Mouse (Mus musculus) thymus, adult 2 months (tissue): ENCODE measurements around the gene Carmil1. TPM values are rescaled to one million over a fixed set of nuclear protein-coding genes. Genes with fewer than 3 reads are reported as not detected.

ENCODE experiments used
- DNase-seq: peaks from one replicate; pipeline ENCODE4 v3.0.0; 2021
- H3K27ac ChIP-seq: fragments of 200-500 bp; 2 replicates; pipeline ENCODE4 v1.5.1; 2012; ENCODE audit warnings: low read length, control low read depth; ENCODE audit not compliant: control insufficient read depth, insufficient read depth
- H3K27me3 ChIP-seq: fragments of 200-500 bp; 2 replicates; pipeline ENCODE4 v1.6.1; 2012; ENCODE audit warnings: mild to moderate bottlenecking, low read length, moderate library complexity, mixed read lengths; ENCODE audit not compliant: control insufficient read depth, insufficient read depth
- H3K36me3 ChIP-seq: fragments of 200-500 bp; 2 replicates; pipeline ENCODE4 v1.6.1; 2012; ENCODE audit warnings: mild to moderate bottlenecking, low read length, moderate library complexity; ENCODE audit not compliant: control insufficient read depth, insufficient read depth
- H3K4me1 ChIP-seq: fragments of 200-500 bp; replicated peaks from 2 replicates; pipeline ENCODE4 v1.6.1; 2012; ENCODE audit warnings: low read length; ENCODE audit not compliant: control insufficient read depth, insufficient read depth
- H3K4me3 ChIP-seq: fragments of 200-500 bp; 2 replicates; pipeline ENCODE4 v1.5.1; 2012; ENCODE audit warnings: mild to moderate bottlenecking, low read length, control low read depth, moderate library complexity; ENCODE audit not compliant: control insufficient read depth, insufficient read depth
- CTCF ChIP-seq: fragments of 200-500 bp; IDR thresholded peaks from 2 replicates; pipeline ENCODE4 v1.5.1; 2012; ENCODE audit warnings: mild to moderate bottlenecking, control low read depth, low read length, moderate library complexity, borderline replicate concordance; ENCODE audit not compliant: control insufficient read depth, poor library complexity, insufficient read depth; ENCODE audit errors: extremely low read depth
- POLR2A ChIP-seq: fragments of 200-500 bp; IDR thresholded peaks from 2 replicates; pipeline ENCODE4 v1.6.1; 2012; ENCODE audit warnings: mild to moderate bottlenecking, low read length, control low read depth, moderate library complexity; ENCODE audit not compliant: control insufficient read depth, poor library complexity, insufficient read depth; ENCODE audit errors: extremely low read depth
- WGBS: fragments of 180-500 bp; shearing (Covaris S2); methylation state at CpG from one replicate; pipeline ENCODE4 v1.1.7; 2018; 5-methylcytosine and 5-hydroxymethylcytosine counted together
- polyA plus RNA-seq: library from polyadenylated mRNA; depleted of rRNA; stranded (reverse); fragments of >200 nt; gene quantifications from 2 replicates; pipeline ENCODE4 v1.2.3, GENCODE M21; 2012

Carmil1 gene
- polyA plus RNA-seq, 1 experiment, result 2.1 TPM

DNA sequence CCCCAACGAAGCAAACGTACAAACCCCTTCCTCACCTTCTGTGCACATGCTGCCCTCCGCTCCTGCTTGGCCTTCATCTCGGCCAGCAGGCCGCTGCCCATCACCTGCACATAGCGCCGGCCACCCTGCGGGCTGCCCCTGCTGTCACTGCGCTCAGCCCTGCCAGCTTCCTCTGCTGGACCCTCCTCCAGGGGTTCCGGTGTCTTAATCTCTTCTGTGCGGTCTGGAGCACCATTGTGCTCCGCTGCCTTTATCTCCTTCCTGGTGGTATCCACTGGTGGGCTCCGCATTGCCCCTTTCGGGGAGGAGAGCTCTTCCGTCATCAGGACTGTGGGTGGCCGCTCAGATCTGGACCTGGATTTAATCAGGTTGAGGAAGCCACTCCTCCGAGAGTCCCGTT, 244.4 kb downstream of the Carmil1 start:
- Histone ChIP-seq H3K36me3 (no peaks in the 10 kb centered on the region), H3K4me3 (no peak overlapping the region), H3K27me3 (no peaks in the 10 kb centered on the region), H3K27ac (no peak overlapping the region), H3K4me1 (no peaks in the 10 kb centered on the region)
- TF ChIP-seq POLR2A, result no peak
- no peak for TF ChIP-seq CTCF
- 72% methylated on average over 18 of the region's 18 CpGs for WGBS
- no peak for DNase-seq

DNA sequence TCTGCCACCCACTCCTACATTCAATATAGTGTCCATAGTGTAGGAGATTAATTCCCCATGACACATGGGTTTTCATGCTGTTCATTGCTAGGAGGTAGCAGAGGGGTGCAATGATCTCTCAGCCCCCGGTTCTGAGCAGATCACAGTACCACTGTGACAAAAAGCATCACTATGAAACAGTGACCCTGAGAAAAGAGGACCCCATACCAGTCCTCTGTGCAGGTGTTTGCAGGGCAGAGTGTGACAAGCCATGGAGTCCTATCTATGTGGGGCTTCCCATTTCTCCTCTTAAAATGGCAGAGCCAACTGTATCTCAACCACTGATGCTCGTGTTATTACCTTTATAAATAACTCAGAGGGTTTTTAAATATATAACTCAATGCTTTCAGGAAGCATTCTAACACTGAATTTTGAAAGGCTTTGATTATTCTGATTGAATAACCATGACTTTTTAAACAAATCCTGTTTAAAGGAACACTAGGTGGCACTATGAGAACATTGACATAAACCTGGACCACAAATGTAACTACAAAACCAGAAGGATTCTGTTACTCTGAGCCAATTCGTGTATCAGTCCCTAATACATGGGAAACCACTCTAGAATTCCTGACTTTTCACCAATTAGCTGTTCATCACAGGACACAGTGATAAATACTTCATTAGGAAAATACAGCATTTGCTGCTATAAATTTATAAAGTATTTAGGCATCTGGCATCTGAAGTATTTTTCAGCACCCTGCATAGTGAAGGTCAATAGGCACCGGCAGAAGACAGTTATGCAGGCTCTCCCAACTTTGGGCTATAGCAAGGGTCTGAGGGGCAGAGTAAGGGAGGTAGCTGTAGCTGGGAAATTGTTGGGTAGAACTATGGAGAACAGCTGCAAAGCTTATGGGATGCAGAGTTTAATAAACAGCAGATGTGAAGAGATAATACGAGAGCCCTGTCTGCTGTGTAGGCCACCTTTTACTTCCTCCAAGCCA, 253.1 kb downstream of the Carmil1 start:
- Histone ChIP-seq H3K27ac (no peak overlapping the region), H3K4me3 (no peak overlapping the region), H3K4me1 (no peaks in the 10 kb centered on the region), H3K36me3 (no peaks in the 10 kb centered on the region), H3K27me3 (no peaks in the 10 kb centered on the region)
- no peak for TF ChIP-seq POLR2A
- TF ChIP-seq CTCF, result no peak
- no peak for DNase-seq
- WGBS, result 59% methylated on average over 5 of the region's 5 CpGs

DNA sequence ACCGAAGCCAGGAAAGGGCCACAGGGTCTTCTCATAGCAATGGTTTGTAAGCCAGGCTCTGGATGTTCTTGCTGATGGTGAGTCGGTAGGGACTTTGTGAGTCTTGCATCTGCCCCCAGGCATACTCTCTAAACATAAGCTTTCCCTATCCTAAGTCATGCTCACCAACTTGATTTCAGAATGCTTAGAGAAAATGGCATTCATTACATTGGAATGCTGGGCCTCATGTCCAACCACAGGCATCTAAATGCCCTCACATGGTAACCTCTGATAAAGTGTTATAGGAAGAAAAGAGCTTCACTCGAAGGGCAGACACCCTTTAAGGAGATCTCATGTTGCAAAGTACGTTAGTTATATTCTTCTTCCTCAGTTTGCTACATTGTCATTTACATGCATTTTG, 262.1 kb downstream of the Carmil1 start:
- Histone ChIP-seq H3K27ac (no peak overlapping the region), H3K27me3 (no peaks in the 10 kb centered on the region), H3K4me3 (no peak overlapping the region), H3K36me3 (no peaks in the 10 kb centered on the region), H3K4me1 (no peaks in the 10 kb centered on the region)
- TF ChIP-seq POLR2A (no peak), CTCF (no peak)
- no peak for DNase-seq
- WGBS, result 89% methylated on average over 4 of the region's 4 CpGs

DNA sequence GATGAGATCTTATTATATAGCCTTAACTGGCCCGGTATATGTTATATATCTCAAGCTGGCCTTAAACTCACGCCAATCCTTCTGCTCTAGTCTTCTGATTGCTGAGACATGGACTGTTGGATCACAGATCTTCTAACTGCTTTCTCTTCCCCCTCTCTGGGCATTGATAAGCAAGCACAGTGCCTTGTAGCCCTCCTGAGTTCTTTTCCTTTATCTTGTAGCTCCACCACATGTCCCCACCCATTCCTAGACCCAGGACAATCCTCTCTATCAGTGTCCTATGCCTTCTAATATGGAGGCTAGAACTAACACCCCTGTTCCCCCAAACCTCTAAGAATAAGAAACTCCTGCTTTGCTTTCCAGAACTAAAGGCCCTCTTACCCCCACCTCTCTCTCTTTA, 275.1 kb downstream of the Carmil1 start:
- Histone ChIP-seq H3K27me3 (no peaks in the 10 kb centered on the region), H3K36me3 (no peaks in the 10 kb centered on the region), H3K4me1 (no peaks in the 10 kb centered on the region), H3K27ac (no peak overlapping the region), H3K4me3 (no peak overlapping the region)
- WGBS, result 84% methylated on average over 2 of the region's 2 CpGs
- TF ChIP-seq POLR2A (no peak), CTCF (no peak)
- no peak for DNase-seq

DNA sequence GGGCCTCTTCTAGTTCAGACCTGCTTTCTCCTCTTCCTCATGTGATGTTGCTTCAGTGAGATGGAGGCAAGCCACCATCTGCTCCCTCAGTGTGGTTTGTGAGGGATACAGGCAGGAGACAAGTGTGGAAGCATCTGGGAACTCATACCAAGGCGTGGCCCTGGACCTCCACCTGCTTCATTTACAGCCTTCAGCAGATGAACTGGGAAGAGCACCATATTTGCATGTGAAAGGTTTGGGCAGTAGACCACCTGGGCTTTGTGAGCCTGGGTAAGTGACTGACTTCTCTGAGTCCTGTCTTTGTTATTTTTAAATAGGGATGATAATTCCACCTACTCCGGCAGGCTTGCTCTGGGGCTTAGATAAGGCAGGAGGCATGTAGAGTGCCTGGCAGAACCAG, 278.8 kb downstream of the Carmil1 start:
- no peaks in the 10 kb centered on the region for H3K4me1 ChIP-seq
- TF ChIP-seq POLR2A, result no peak
- TF ChIP-seq CTCF, result no peak
- H3K4me3 ChIP-seq, result no peak overlapping the region
- no peak for DNase-seq
- H3K27me3 ChIP-seq, result no peaks in the 10 kb centered on the region
- H3K36me3 ChIP-seq, result no peaks in the 10 kb centered on the region
- WGBS, result 79% methylated on average over 2 of the region's 2 CpGs
- no peak overlapping the region for H3K27ac ChIP-seq

DNA sequence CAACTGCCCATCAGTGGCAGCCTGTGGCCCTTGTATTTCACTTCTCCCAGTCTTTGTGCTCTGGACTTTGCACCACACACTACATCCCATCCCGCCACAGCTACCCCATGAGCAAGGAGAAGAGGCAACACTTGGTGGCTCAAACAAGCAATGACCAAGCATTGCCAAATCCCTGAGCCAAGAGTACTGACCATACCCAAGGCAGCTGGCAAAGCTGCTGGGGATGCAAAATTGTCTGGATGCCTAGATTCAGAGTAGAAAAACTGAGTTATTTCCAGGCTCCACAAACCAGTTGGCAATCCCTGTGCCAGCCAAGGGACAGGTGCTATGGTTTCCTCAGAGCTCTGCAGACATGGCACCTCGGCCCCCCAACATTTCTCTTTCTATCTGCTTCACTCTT, 279.5 kb downstream of the Carmil1 start:
- Histone ChIP-seq H3K4me3 (no peak overlapping the region), H3K27ac (no peak overlapping the region), H3K4me1 (no peaks in the 10 kb centered on the region), H3K27me3 (no peaks in the 10 kb centered on the region), H3K36me3 (no peaks in the 10 kb centered on the region)
- TF ChIP-seq POLR2A (no peak), CTCF (no peak)
- DNase-seq, result no peak
- WGBS, result 77% methylated on average over 2 of the region's 2 CpGs

DNA sequence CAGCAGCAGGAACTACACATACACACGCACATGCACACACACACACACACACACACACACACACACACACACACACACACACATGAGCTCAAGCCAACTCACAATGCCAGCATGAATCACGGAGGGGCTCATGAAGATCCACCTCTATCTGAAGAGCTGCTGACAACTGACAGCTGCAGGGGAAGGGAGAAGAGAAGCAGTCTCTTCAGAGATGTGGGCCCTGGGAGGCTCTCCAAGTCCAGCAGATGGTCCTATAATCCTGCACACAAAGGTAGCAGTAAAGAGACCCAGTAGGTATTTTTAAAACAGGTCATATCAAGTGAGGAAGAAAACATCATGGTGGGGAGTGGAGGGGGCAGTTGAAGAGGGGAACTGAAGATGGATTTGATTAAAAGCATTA, 281.8 kb downstream of the Carmil1 start:
- TF ChIP-seq POLR2A (no peak), CTCF (no peak)
- Histone ChIP-seq H3K27ac (no peak overlapping the region), H3K4me3 (no peak overlapping the region), H3K36me3 (no peaks in the 10 kb centered on the region), H3K27me3 (no peaks in the 10 kb centered on the region), H3K4me1 (no peaks in the 10 kb centered on the region)
- no peak for DNase-seq
- 66% methylated on average over 2 of the region's 2 CpGs for WGBS

DNA sequence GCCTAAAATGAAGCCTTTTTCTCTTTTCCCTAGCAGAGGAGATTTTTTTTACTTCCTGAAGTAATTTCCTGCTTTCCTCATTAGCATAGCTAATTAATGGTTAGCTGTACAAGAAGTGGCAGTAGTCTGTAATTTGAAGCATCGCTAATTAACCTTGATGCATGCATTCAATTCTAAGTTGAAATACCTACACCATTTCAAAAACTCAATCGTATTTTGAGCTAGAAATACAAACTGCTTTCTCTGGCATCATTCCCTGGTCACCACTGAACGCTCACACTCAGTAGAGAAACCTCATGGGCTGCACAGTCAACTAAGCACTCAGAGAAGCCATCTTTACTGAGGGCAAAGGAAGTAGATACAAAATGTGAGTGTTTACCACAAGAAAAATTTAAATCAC, 285.8 kb downstream of the Carmil1 start:
- TF ChIP-seq CTCF (no peak), POLR2A (no peak)
- 78% methylated on average over 3 of the region's 3 CpGs for WGBS
- H3K27ac ChIP-seq, result no peak overlapping the region
- H3K36me3 ChIP-seq, result no peaks in the 10 kb centered on the region
- H3K27me3 ChIP-seq, result no peaks in the 10 kb centered on the region
- no peaks in the 10 kb centered on the region for H3K4me1 ChIP-seq
- DNase-seq, result no peak
- H3K4me3 ChIP-seq, result no peak overlapping the region
